Mouse (Mus musculus) testis, adult 2 months (tissue): ENCODE results near the gene Tmed4.

Source experiments
- CTCF ChIP-seq: fragments of 200-500 bp; IDR thresholded peaks from 2 replicates; pipeline ENCODE4 v1.5.1; 2012; ENCODE audit warnings: low read depth, mild to moderate bottlenecking, inconsistent platforms, low read length, moderate library complexity; ENCODE audit not compliant: control insufficient read depth, insufficient read depth, insufficient replicate concordance
- POLR2A ChIP-seq: fragments of 200-500 bp; IDR thresholded peaks from 2 replicates; pipeline ENCODE4 v1.6.1; 2012; ENCODE audit warnings: low read depth, mild to moderate bottlenecking, inconsistent platforms, low read length, moderate library complexity; ENCODE audit not compliant: control insufficient read depth

DNA sequence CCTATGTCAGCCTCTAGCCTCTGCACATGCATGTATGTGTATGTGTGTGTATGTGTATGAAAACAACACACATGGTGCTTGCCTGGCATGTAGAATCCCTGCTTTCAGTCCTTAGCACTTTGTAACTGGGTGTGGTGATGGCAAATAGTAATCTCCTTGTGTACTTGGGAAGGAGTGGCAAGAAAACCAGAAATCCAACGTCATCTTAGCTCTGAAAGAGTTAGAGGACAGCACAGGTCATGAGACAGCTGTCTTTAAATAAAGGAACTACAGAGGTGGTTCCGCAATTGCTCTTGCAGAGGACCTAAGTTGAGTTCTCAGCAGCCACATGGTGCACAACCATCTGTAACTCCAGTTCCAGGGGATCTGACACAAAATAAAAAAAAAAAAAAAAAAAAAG is 24.8 kb upstream of the Tmed4 start:
- TF ChIP-seq CTCF (no peak), POLR2A (no peak)
